Mouse (Mus musculus): ENCODE measurements around the gene Telo2.
A peak's percentile ranks its signal among the peaks of the same experiment; 100 is the strongest.

- TF ChIP-seq CTCF (IDR thresholded peaks at IDR 0.05; ENCODE audit: low read depth) = peak; percentile 12; the same call in 1 of the 2 replicates
- no peak for TF ChIP-seq EP300 (optimal IDR thresholded peaks at IDR 0.05)
Observed at GRCm38 (mm10) chr17:25064351-25064750, 51.4 kb downstream of the Telo2 start.
